Mouse (Mus musculus): ENCODE measurements around the gene Rnf111. TPM values are rescaled to one million over a fixed set of nuclear protein-coding genes. Genes with fewer than 3 reads are reported as not detected.
"Not testable (repeated sequence)": the region's sequence is repeated elsewhere in the genome, so short reads cannot be mapped to it uniquely, and the experiment has no call there.

The Rnf111 gene
- polyA plus RNA-seq, 1 experiment from 2014 or later: 36.9 TPM

DNA sequence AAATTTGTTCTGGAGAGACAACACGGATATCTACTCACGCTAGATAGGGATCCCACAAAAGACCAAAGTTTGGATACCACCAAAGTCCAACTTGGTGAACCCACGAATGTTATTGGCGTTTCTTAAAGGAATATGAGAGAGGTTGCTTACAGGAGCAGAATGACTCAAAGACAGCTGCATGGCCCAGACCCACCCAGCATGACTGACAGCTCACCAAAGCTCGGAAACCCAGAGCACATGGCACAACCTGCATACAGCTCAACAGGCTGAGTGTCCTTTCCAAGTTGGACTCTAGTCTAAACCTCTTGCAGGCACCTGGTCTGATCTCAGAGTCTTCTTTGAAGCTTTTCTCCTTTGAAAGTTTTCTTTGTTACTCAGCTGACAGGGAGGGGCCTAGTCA lies 20.0 kb downstream of the Rnf111 start:
- Histone ChIP-seq H3K36me3 (ENCODE audit: control insufficient read depth, insufficient read depth, low read length) (peaks cover 4% of the 10 kb centered on the region; the same call in 1 of the 2 replicates), H3K4me2 (replicated peaks; ENCODE audit: low read depth, low read length) (no peak overlapping the region), H3K27ac (ENCODE audit: low read depth, low read length) (no peak overlapping the region), H3K9me3 (ENCODE audit: control insufficient read depth, low read length) (no peaks in the 10 kb centered on the region), H3K9ac (ENCODE audit: low read depth, low read length) (no peak overlapping the region), H3K27me3 (ENCODE audit: control insufficient read depth, insufficient read depth, low read length) (no peaks in the 10 kb centered on the region), H3K4me1 (ENCODE audit: control insufficient read depth, insufficient read depth, low read length) (no peaks in the 10 kb centered on the region), H3K4me3 (ENCODE audit: low read length) (no peak overlapping the region)
- WGBS: 95% methylated on average over 5 of the region's 5 CpGs
- no peak for ATAC-seq (ENCODE audit: low FRiP score, low TSS enrichment)

GRCm38 (mm10) chr9:70481872-70482271 lies 21.7 kb downstream of the Rnf111 start:
- H3K4me1 ChIP-seq (ENCODE audit: control insufficient read depth, insufficient read depth, low read length): no peaks in the 10 kb centered on the region
- H3K9me3 ChIP-seq (ENCODE audit: control insufficient read depth, low read length): no peaks in the 10 kb centered on the region
- no peak overlapping the region for H3K4me2 ChIP-seq (replicated peaks; ENCODE audit: low read depth, low read length)
- H3K36me3 ChIP-seq (ENCODE audit: control insufficient read depth, insufficient read depth, low read length): peaks cover 4% of the 10 kb centered on the region; the same call in 1 of the 2 replicates
- no peak for ATAC-seq (ENCODE audit: low FRiP score, low TSS enrichment)
- H3K27me3 ChIP-seq (ENCODE audit: control insufficient read depth, insufficient read depth, low read length): no peaks in the 10 kb centered on the region
- no peak overlapping the region for H3K9ac ChIP-seq (ENCODE audit: low read depth, low read length)
- no peak overlapping the region for H3K27ac ChIP-seq (ENCODE audit: low read depth, low read length)
- no peak overlapping the region for H3K4me3 ChIP-seq (ENCODE audit: low read length)

DNA sequence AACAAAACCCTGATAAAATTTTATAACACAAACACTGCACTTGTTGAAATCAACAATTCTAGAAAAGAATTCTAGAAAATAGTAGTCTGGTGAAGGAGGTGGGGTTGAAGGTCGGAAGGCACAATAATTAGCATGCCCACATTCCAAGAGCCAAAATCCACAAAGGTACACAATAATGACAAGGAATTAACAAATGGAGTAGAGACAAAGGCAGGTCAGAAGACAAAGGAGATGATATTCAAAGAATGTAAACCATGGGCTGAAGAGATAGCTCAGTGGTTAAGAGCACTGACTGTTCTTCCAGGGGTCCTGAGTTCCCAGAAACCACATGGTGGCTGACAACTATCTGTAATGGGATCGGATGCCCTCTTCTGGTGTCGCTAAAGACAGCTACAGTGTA lies 26.3 kb downstream of the Rnf111 start:
- Histone ChIP-seq H3K4me1 (ENCODE audit: control insufficient read depth, insufficient read depth, low read length) (no peaks in the 10 kb centered on the region), H3K4me3 (ENCODE audit: low read length) (no peak overlapping the region), H3K9ac (ENCODE audit: low read depth, low read length) (no peak overlapping the region), H3K4me2 (replicated peaks; ENCODE audit: low read depth, low read length) (no peak overlapping the region), H3K27ac (ENCODE audit: low read depth, low read length) (no peak overlapping the region), H3K27me3 (ENCODE audit: control insufficient read depth, insufficient read depth, low read length) (no peaks in the 10 kb centered on the region), H3K9me3 (ENCODE audit: control insufficient read depth, low read length) (no peaks in the 10 kb centered on the region), H3K36me3 (ENCODE audit: control insufficient read depth, insufficient read depth, low read length) (peaks cover 34% of the 10 kb centered on the region)
- no peak for ATAC-seq (ENCODE audit: low FRiP score, low TSS enrichment)
- 88% methylated on average over 3 of the region's 3 CpGs for WGBS

- Histone ChIP-seq H3K4me1 (ENCODE audit: control insufficient read depth, insufficient read depth, low read length) (no peaks in the 10 kb centered on the region), H3K4me2 (replicated peaks; ENCODE audit: low read depth, low read length) (no peak overlapping the region), H3K9me3 (ENCODE audit: control insufficient read depth, low read length) (no peaks in the 10 kb centered on the region), H3K4me3 (ENCODE audit: low read length) (no peak overlapping the region), H3K36me3 (ENCODE audit: control insufficient read depth, insufficient read depth, low read length) (peaks cover 34% of the 10 kb centered on the region), H3K27ac (ENCODE audit: low read depth, low read length) (no peak overlapping the region), H3K27me3 (ENCODE audit: control insufficient read depth, insufficient read depth, low read length) (no peaks in the 10 kb centered on the region), H3K9ac (ENCODE audit: low read depth, low read length) (no peak overlapping the region)
- 97% methylated on average over 9 of the region's 9 CpGs for WGBS
- no peak for ATAC-seq (ENCODE audit: low FRiP score, low TSS enrichment)
These were observed 27.7 kb downstream of the Rnf111 start for GRCm38 (mm10) chr9:70475777-70476270.

DNA sequence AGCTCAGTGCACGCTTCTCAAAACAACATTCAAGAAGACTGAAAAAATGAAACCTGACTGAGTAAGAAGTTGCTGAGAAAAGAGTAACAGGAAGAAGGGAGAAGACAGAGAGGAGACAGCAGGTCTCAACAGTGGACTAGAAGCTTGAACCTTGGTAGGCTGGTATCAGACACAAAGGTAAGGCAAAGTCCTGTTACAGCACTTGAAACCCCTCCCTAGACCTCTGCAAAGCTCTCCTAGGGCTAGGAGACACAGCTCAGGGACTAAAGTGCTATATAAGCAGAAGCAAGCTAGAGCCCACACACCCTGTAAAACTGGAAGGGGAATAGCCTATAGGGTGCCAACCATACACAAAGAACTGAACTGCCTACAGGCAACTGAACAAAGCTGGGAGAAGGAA lies 30.1 kb downstream of the Rnf111 start:
- no peak overlapping the region for H3K27ac ChIP-seq (ENCODE audit: low read depth, low read length)
- no peak for ATAC-seq (ENCODE audit: low FRiP score, low TSS enrichment)
- no peaks in the 10 kb centered on the region for H3K9me3 ChIP-seq (ENCODE audit: control insufficient read depth, low read length)
- 97% methylated on average over 1 of the region's 1 CpGs for WGBS
- no peak overlapping the region for H3K4me2 ChIP-seq (replicated peaks; ENCODE audit: low read depth, low read length)
- H3K9ac ChIP-seq (ENCODE audit: low read depth, low read length): no peak overlapping the region
- no peaks in the 10 kb centered on the region for H3K4me1 ChIP-seq (ENCODE audit: control insufficient read depth, insufficient read depth, low read length)
- H3K36me3 ChIP-seq (ENCODE audit: control insufficient read depth, insufficient read depth, low read length): peaks cover 37% of the 10 kb centered on the region
- H3K27me3 ChIP-seq (ENCODE audit: control insufficient read depth, insufficient read depth, low read length): no peaks in the 10 kb centered on the region
- H3K4me3 ChIP-seq (ENCODE audit: low read length): no peak overlapping the region

DNA sequence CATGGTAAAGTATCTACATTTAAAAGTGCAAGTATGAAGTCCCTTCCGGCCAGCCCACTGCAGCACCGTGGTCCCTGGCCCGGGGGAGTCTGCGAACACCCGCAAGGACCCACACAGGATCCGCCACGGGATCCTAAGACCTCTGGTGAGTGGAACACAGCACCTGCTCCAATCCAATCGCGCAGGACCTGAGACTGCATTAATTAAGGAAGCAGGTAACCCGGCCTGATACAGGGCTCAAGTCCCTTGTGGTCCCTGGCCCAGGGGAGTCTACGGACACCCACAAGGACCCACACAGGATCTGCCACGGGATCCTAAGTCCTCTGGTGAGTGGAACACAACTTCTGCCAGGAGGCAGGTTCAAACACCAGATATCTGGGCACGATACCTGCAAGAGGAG lies 40.4 kb downstream of the Rnf111 start:
- H3K4me3 ChIP-seq (ENCODE audit: low read length); H3K9ac ChIP-seq (ENCODE audit: low read depth, low read length); H3K9me3 ChIP-seq (ENCODE audit: control insufficient read depth, low read length); H3K27me3 ChIP-seq (ENCODE audit: control insufficient read depth, insufficient read depth, low read length); ATAC-seq (ENCODE audit: low FRiP score, low TSS enrichment); H3K27ac ChIP-seq (ENCODE audit: low read depth, low read length); H3K4me2 ChIP-seq (replicated peaks; ENCODE audit: low read depth, low read length); H3K4me1 ChIP-seq (ENCODE audit: control insufficient read depth, insufficient read depth, low read length): not testable (repeated sequence)
- H3K36me3 ChIP-seq (ENCODE audit: control insufficient read depth, insufficient read depth, low read length): peaks cover 22% of the 10 kb centered on the region; the same call in 1 of the 2 replicates
- WGBS: 97% methylated on average over 13 of the region's 13 CpGs

GRCm38 (mm10) chr9:70452371-70452770 lies 51.2 kb downstream of the Rnf111 start:
- H3K27me3 ChIP-seq (ENCODE audit: control insufficient read depth, insufficient read depth, low read length): no peaks in the 10 kb centered on the region
- no peak overlapping the region for H3K9ac ChIP-seq (ENCODE audit: low read depth, low read length)
- no peaks in the 10 kb centered on the region for H3K4me1 ChIP-seq (ENCODE audit: control insufficient read depth, insufficient read depth, low read length)
- H3K9me3 ChIP-seq (ENCODE audit: control insufficient read depth, low read length): no peaks in the 10 kb centered on the region
- H3K36me3 ChIP-seq (ENCODE audit: control insufficient read depth, insufficient read depth, low read length): peaks cover 65% of the 10 kb centered on the region
- no peak for ATAC-seq (ENCODE audit: low FRiP score, low TSS enrichment)
- H3K4me3 ChIP-seq (ENCODE audit: low read length): no peak overlapping the region
- H3K27ac ChIP-seq (ENCODE audit: low read depth, low read length): no peak overlapping the region
- 91% methylated on average over 2 of the region's 2 CpGs for WGBS
- H3K4me2 ChIP-seq (replicated peaks; ENCODE audit: low read depth, low read length): no peak overlapping the region

- peaks cover 60% of the 10 kb centered on the region for H3K36me3 ChIP-seq (ENCODE audit: control insufficient read depth, insufficient read depth, low read length)
- no peaks in the 10 kb centered on the region for H3K27me3 ChIP-seq (ENCODE audit: control insufficient read depth, insufficient read depth, low read length)
- H3K27ac ChIP-seq (ENCODE audit: low read depth, low read length): no peak overlapping the region
- ATAC-seq (ENCODE audit: low FRiP score, low TSS enrichment): no peak
- 89% methylated on average over 5 of the region's 5 CpGs for WGBS
- H3K4me1 ChIP-seq (ENCODE audit: control insufficient read depth, insufficient read depth, low read length): no peaks in the 10 kb centered on the region
- no peak overlapping the region for H3K9ac ChIP-seq (ENCODE audit: low read depth, low read length)
- H3K9me3 ChIP-seq (ENCODE audit: control insufficient read depth, low read length): no peaks in the 10 kb centered on the region
- H3K4me3 ChIP-seq (ENCODE audit: low read length): no peak overlapping the region
- no peak overlapping the region for H3K4me2 ChIP-seq (replicated peaks; ENCODE audit: low read depth, low read length)
These were observed 54.5 kb downstream of the Rnf111 start for GRCm38 (mm10) chr9:70449072-70449471.

- H3K4me3 ChIP-seq (ENCODE audit: low read length): no peak overlapping the region
- ATAC-seq (ENCODE audit: low FRiP score, low TSS enrichment): no peak
- peaks cover 69% of the 10 kb centered on the region for H3K36me3 ChIP-seq (ENCODE audit: control insufficient read depth, insufficient read depth, low read length)
- no peaks in the 10 kb centered on the region for H3K9me3 ChIP-seq (ENCODE audit: control insufficient read depth, low read length)
- H3K27ac ChIP-seq (ENCODE audit: low read depth, low read length): no peak overlapping the region
- no peaks in the 10 kb centered on the region for H3K4me1 ChIP-seq (ENCODE audit: control insufficient read depth, insufficient read depth, low read length)
- no peak overlapping the region for H3K4me2 ChIP-seq (replicated peaks; ENCODE audit: low read depth, low read length)
- H3K9ac ChIP-seq (ENCODE audit: low read depth, low read length): no peak overlapping the region
- WGBS: 95% methylated on average over 4 of the region's 4 CpGs
- no peaks in the 10 kb centered on the region for H3K27me3 ChIP-seq (ENCODE audit: control insufficient read depth, insufficient read depth, low read length)
These were observed 63.6 kb downstream of the Rnf111 start for GRCm38 (mm10) chr9:70439959-70440358.

All from kidney, embryonic 14.5 days (tissue).